Mouse (Mus musculus): ENCODE data around the gene Gm20696. TPM values are rescaled to one million over a fixed set of nuclear protein-coding genes. Genes with fewer than 3 reads are reported as not detected.
A peak's percentile ranks its signal among the peaks of the same experiment; 100 is the strongest.

The Gm20696 gene
- polyA plus RNA-seq, 1 experiment from 2014 or later = 2.7 TPM

DNA sequence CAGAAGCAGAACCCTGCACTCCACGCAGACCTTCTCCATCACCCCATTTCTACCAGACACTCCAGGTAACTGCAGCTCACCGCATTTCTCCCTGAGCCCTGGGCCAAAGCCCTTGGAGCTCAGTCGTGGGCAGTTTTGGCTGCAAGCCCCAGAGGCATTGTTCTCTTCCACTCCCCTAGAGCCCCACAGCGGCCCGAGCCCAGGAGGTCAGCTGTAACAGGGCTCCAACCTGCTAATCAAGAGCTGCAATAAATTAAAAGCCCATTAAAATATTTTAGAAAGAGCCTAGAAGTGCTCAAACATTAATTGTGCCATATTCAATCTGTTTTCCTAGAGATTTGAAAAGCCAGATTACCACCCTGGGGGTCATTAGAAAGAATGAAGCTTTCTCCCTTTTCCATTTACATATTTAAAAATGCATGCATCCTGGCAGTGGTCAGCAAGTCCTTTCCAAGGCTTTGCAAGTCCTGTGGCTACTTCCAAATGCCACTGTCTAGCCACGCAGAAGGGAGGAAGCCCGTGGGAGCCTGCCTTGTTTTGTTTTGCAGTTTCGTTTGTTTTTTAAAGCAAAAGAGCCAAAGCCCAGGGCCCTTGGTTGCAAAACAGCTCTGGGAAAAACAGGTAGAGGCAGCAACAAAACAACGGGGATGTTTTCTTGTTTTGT lies 227.3 kb downstream of the Gm20696 start:
- H3K27me3 ChIP-seq = no peaks in the 10 kb centered on the region
- H3K27ac ChIP-seq (replicated peaks) = peak overlapping the region; percentile 74
- H3K4me2 ChIP-seq = peak overlapping the region; percentile 30
- 0 out of 2 replicates have a peak, but pooled peaks cover 4% of the 10 kb centered on the region for H3K36me3 ChIP-seq
- peaks cover 50% of the 10 kb centered on the region for H3K4me1 ChIP-seq (replicated peaks)
- ATAC-seq (ENCODE audit: low read depth) = 0 out of 2 replicates have a peak, but pooled peaks have one; percentile 13
- peak overlapping the region; percentile 51 for H3K9ac ChIP-seq
- 5% methylated on average over 9 of the region's 9 CpGs for WGBS
- H3K4me3 ChIP-seq = no peak overlapping the region
- no peaks in the 10 kb centered on the region for H3K9me3 ChIP-seq

DNA sequence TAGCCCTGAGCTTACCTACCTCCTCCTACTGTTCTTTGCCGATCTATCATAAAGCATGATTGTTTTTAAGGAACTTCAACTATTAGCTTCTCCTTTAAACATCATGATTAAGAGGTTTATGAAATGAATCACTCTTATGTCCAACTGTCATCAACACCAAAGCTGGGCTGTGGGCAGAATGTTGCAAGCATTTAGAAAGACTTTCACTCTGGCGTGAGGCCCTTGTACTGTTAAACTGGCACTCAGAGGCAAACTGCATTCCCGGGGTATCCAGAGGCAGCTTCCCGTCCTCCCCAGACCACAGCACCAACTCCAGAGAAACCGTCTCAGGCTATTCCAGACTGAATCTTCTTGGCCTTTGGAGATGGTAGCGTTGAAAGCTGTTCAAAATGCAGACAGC lies 230.2 kb downstream of the Gm20696 start:
- peaks cover 37% of the 10 kb centered on the region for H3K4me1 ChIP-seq (replicated peaks)
- 94% methylated on average over 6 of the region's 6 CpGs for WGBS
- H3K27me3 ChIP-seq = no peaks in the 10 kb centered on the region
- no peak overlapping the region for H3K9ac ChIP-seq
- H3K9me3 ChIP-seq = no peaks in the 10 kb centered on the region
- no peak overlapping the region for H3K27ac ChIP-seq (replicated peaks)
- H3K36me3 ChIP-seq = peaks cover 10% of the 10 kb centered on the region; the same call in 1 of the 2 replicates
- H3K4me2 ChIP-seq = no peak overlapping the region
- ATAC-seq (ENCODE audit: low read depth) = no peak
- H3K4me3 ChIP-seq = no peak overlapping the region

DNA sequence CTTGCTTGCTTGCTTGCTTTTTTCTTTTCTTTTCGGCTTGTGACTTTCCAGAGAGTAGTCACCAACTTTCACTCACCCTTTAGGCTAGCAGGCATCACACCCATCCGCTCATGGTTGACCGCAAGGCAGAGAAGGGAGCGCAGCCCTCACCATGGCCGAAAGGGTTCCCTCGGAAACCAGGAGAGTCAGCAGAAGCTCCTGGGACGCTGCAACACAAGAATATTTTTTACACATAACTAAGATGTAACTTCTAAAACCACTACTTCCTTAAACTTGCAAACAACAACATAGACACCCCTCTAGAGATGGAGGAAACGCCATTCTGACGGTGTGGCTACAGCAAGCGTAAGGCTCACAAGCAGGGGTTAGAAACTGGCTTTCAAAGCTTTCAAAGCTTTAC lies 231.5 kb downstream of the Gm20696 start:
- H3K27me3 ChIP-seq = no peaks in the 10 kb centered on the region
- H3K9ac ChIP-seq = no peak overlapping the region
- no peak for ATAC-seq (ENCODE audit: low read depth)
- no peak overlapping the region for H3K4me2 ChIP-seq
- H3K36me3 ChIP-seq = peaks cover 10% of the 10 kb centered on the region; the same call in 1 of the 2 replicates
- peaks cover 24% of the 10 kb centered on the region for H3K4me1 ChIP-seq (replicated peaks)
- no peak overlapping the region for H3K27ac ChIP-seq (replicated peaks)
- no peak overlapping the region for H3K4me3 ChIP-seq
- 92% methylated on average over 10 of the region's 10 CpGs for WGBS
- no peaks in the 10 kb centered on the region for H3K9me3 ChIP-seq

DNA sequence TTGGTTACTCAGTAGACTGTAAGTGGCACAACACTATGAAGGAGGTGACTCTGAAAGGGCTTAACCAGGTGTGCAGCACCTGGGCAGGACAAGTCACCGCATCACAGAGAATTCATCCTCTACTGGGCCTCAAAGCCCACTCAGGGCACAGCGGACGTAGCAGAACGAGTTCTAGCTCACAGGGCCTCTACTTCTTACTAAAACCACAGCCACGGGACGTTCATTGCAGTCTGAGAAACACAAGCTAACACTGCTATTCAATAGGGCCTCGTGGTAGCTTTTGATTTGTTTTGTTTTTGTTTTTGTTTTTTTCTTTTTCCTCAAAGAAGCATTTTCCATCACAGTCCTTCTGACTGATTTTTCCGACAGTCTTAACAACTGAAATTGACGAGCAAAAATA lies 233.6 kb downstream of the Gm20696 start:
- Histone ChIP-seq H3K9ac (no peak overlapping the region), H3K9me3 (no peaks in the 10 kb centered on the region), H3K36me3 (peaks cover 10% of the 10 kb centered on the region; the same call in 1 of the 2 replicates), H3K27ac (replicated peaks) (no peak overlapping the region), H3K4me1 (replicated peaks) (peaks cover 3% of the 10 kb centered on the region), H3K4me3 (no peak overlapping the region), H3K4me2 (no peak overlapping the region), H3K27me3 (no peaks in the 10 kb centered on the region)
- WGBS = 95% methylated on average over 9 of the region's 9 CpGs
- no peak for ATAC-seq (ENCODE audit: low read depth)

DNA sequence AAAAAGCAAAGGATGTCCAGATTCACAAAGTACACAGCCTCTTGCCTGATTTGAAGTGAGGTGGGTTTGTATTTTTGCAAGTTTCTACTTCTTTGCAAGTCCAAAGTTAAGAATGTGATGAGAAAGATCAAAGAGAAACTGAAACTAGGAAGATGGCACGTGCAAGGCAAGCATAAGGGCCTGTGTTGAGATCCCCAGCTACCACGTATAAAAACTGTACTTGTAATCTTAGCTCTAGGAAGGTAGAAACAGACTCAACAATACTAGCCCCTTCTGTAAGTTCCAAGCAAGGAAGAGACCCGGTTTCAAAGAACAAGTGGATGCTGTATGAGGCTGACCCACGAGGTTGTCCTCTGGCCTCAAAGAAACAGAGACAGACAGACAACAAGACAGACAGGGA lies 234.7 kb downstream of the Gm20696 start:
- Histone ChIP-seq H3K27ac (replicated peaks) (no peak overlapping the region), H3K4me2 (no peak overlapping the region), H3K9me3 (no peaks in the 10 kb centered on the region), H3K9ac (no peak overlapping the region), H3K36me3 (peaks cover 10% of the 10 kb centered on the region; the same call in 1 of the 2 replicates), H3K4me1 (replicated peaks) (no peaks in the 10 kb centered on the region; the same call in 1 of the 2 replicates), H3K27me3 (no peaks in the 10 kb centered on the region), H3K4me3 (no peak overlapping the region)
- no peak for ATAC-seq (ENCODE audit: low read depth)
- 78% methylated on average over 4 of the region's 4 CpGs for WGBS

DNA sequence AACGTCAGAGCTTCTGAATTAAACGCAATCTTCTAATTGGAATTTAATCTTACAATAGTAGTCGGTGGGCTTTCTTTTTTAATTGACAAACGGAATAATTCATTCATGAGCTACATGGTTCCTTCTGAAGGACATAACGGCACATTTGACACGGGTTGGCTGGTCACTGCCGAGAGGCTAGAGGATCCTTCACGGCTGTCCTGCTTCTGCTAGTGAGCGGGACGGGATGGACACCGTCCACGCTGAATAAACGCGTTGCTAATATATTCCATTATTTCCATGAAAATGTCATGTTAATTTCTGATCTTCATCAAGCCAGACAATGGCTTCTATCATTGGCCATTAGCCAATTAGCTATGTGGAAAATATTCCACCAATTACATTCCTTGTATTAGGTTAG lies 236.0 kb downstream of the Gm20696 start:
- peaks cover 10% of the 10 kb centered on the region; the same call in 1 of the 2 replicates for H3K36me3 ChIP-seq
- no peak overlapping the region for H3K4me2 ChIP-seq
- no peaks in the 10 kb centered on the region for H3K27me3 ChIP-seq
- no peak for ATAC-seq (ENCODE audit: low read depth)
- no peak overlapping the region for H3K4me3 ChIP-seq
- no peaks in the 10 kb centered on the region for H3K9me3 ChIP-seq
- 66% methylated on average over 14 of the region's 14 CpGs for WGBS
- no peak overlapping the region for H3K9ac ChIP-seq
- no peak overlapping the region for H3K27ac ChIP-seq (replicated peaks)
- no peaks in the 10 kb centered on the region; the same call in 1 of the 2 replicates for H3K4me1 ChIP-seq (replicated peaks)

DNA sequence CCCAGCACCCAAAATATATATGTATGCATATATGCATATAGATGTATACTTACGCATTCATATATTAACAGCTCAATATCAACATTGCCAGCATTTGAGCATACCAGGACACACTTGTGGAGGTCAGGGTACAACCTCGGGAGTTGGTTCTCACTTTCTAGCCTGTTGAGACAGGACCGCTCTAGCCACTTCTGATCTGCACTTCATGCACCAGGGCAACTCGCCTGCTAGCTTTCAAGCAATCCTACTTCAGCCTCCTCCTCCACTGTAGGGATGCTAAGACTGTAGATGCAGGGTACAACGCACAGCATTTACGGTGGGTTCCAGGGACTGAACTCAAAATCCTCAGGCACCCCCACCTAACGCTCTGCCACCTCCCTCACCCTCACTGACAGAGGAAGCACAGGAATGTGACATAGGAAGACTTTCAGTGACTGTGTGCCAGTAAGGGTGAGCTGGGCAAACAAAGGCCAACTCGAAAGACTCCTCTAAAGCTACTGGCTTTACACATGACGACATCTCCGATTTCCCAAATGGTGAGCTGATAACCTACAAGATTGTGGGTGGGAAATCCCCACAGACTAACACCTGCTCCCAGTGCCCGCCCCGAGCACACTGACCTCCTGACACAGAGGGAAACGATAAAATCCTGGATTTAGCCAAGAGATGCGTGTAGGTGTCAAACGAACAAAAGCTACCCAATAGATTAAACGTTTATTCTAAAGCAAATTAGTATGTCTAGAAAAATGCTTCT lies 237.0 kb downstream of the Gm20696 start:
- ATAC-seq (ENCODE audit: low read depth) = no peak
- H3K9ac ChIP-seq = no peak overlapping the region
- H3K36me3 ChIP-seq = peaks cover 8% of the 10 kb centered on the region; the same call in 1 of the 2 replicates
- no peak overlapping the region for H3K4me3 ChIP-seq
- WGBS = 86% methylated on average over 16 of the region's 16 CpGs
- no peak overlapping the region for H3K4me2 ChIP-seq
- H3K27ac ChIP-seq (replicated peaks) = no peak overlapping the region
- no peaks in the 10 kb centered on the region for H3K27me3 ChIP-seq
- peaks cover 8% of the 10 kb centered on the region; the same call in 1 of the 2 replicates for H3K4me1 ChIP-seq (replicated peaks)
- no peaks in the 10 kb centered on the region for H3K9me3 ChIP-seq

DNA sequence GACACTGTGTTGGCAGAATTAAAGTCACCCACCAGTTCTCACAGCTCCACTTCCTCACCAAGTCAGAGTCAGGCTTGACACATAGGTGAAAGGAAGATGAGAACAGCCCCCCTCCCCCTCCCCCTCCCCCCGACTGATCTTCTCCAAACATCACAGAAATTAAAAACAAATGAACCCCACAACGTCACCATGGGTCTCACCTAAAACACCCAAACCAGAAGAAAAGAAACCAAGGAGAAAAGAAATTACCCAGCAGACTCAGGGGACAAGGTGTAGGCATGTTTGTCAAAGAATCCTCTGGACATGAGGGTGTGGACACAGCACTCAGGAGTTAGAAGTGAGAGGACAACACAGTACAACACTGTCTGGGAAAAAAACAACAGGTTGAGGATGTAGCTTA lies 237.6 kb downstream of the Gm20696 start:
- H3K4me1 ChIP-seq (replicated peaks) = peaks cover 8% of the 10 kb centered on the region; the same call in 1 of the 2 replicates
- H3K4me3 ChIP-seq = no peak overlapping the region
- H3K4me2 ChIP-seq = no peak overlapping the region
- no peaks in the 10 kb centered on the region for H3K27me3 ChIP-seq
- H3K27ac ChIP-seq (replicated peaks) = no peak overlapping the region
- H3K9ac ChIP-seq = no peak overlapping the region
- 77% methylated on average over 2 of the region's 2 CpGs for WGBS
- ATAC-seq (ENCODE audit: low read depth) = no peak
- H3K9me3 ChIP-seq = no peaks in the 10 kb centered on the region
- peaks cover 2% of the 10 kb centered on the region; the same call in 1 of the 2 replicates for H3K36me3 ChIP-seq

DNA sequence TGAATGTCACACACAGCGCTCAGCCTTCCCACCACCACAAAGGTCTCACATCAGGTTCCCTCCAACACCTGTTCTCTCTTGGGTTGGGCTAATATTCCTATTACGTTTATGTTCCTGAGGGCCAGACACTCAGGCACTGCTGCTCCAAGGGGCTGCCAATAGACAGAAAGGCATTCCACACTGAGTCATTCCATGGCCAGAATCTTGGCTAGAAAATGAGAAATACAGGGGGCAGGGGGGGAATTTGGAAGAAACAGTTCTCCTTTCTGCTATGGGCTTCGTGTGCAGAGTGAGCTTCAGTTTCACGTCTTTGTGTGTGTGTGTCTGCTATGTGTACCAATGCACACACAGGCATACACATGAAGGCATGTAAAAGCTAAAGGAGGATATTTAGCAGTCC lies 239.3 kb downstream of the Gm20696 start:
- ATAC-seq (ENCODE audit: low read depth) = no peak
- Histone ChIP-seq H3K4me3 (no peak overlapping the region), H3K27me3 (no peaks in the 10 kb centered on the region), H3K4me2 (no peak overlapping the region), H3K9ac (no peak overlapping the region), H3K27ac (replicated peaks) (no peak overlapping the region), H3K4me1 (replicated peaks) (peaks cover 8% of the 10 kb centered on the region; the same call in 1 of the 2 replicates), H3K9me3 (no peaks in the 10 kb centered on the region), H3K36me3 (no peaks in the 10 kb centered on the region)
- 91% methylated on average over 4 of the region's 4 CpGs for WGBS

DNA sequence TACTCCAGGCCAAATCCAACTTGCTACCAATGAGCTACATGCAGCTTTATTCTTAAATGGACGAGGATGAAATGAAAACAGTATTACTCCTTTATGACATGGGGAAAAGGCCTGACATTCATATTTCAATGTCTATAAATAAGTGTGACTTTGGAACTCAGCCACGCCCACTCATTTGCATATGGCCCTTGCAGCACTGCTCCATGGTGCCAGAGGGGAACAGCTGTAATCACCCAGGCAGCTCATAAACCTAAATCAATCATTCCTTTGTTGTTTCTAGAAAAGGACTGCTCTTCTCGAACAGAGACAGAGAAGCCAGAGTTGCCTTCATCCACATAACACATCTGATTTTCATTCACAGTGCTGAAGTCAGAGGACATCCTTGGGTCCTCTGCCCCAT lies 241.6 kb downstream of the Gm20696 start:
- WGBS = 39% methylated on average over 3 of the region's 3 CpGs
- Histone ChIP-seq H3K4me2 (no peak overlapping the region), H3K36me3 (no peaks in the 10 kb centered on the region), H3K4me1 (replicated peaks) (peaks cover 8% of the 10 kb centered on the region; the same call in 1 of the 2 replicates), H3K27ac (replicated peaks) (no peak overlapping the region), H3K9me3 (no peaks in the 10 kb centered on the region), H3K27me3 (no peaks in the 10 kb centered on the region), H3K9ac (no peak overlapping the region), H3K4me3 (no peak overlapping the region)
- 0 out of 2 replicates have a peak, but pooled peaks have one; percentile 50 for ATAC-seq (ENCODE audit: low read depth)

DNA sequence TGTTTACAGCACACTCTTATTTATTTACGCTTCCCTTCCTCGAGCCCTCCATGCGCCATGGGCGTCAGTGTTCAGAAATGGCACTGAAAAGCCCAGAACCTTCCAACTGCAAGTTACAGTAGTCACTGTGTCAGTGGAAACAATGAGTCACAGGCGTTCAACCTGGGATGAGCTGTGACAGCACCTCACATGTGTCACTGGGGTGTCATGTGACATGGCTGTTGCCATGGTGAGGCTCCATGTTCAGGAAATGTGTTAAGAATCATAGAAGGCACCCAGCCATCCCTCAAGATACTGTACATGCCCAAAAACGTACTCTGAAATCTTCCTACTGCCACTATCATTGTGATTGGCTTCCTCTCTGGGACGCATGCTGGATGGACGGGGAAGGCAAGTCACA lies 245.9 kb downstream of the Gm20696 start:
- no peaks in the 10 kb centered on the region for H3K27me3 ChIP-seq
- no peaks in the 10 kb centered on the region for H3K36me3 ChIP-seq
- no peak overlapping the region for H3K4me2 ChIP-seq
- no peak overlapping the region for H3K9ac ChIP-seq
- H3K4me3 ChIP-seq = no peak overlapping the region
- ATAC-seq (ENCODE audit: low read depth) = no peak
- WGBS = 85% methylated on average over 8 of the region's 8 CpGs
- no peaks in the 10 kb centered on the region for H3K9me3 ChIP-seq
- H3K4me1 ChIP-seq (replicated peaks) = 0 out of 2 replicates have a peak, but pooled peaks cover 8% of the 10 kb centered on the region
- H3K27ac ChIP-seq (replicated peaks) = no peak overlapping the region

DNA sequence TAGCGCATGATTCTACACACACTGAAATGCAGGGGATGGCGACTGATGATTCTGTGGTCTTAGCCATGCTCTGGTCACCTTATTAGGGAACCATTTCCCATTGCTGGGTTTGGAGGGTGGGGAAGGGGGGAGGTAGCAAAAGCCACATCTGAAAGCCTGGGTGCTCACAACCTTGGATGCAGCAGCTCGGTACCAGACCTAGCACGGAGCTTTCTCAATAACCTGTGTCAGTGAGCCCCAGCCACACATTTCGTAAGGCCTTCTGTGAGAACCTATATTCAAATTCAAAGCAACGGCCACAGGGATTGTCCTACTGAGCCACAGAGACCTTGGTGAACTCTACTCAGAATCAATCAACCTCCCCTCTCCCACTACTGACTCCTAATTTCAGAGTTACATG lies 254.0 kb downstream of the Gm20696 start:
- no peak overlapping the region for H3K4me3 ChIP-seq
- no peak overlapping the region for H3K9ac ChIP-seq
- H3K9me3 ChIP-seq = no peaks in the 10 kb centered on the region
- H3K27me3 ChIP-seq = no peaks in the 10 kb centered on the region
- no peaks in the 10 kb centered on the region for H3K36me3 ChIP-seq
- H3K27ac ChIP-seq (replicated peaks) = no peak overlapping the region
- no peak for ATAC-seq (ENCODE audit: low read depth)
- H3K4me1 ChIP-seq (replicated peaks) = no peaks in the 10 kb centered on the region; the same call in 1 of the 2 replicates
- 93% methylated on average over 6 of the region's 6 CpGs for WGBS
- no peak overlapping the region for H3K4me2 ChIP-seq
